Mouse (Mus musculus): ENCODE measurements around the gene Cdk11b.

GRCm38 (mm10) chr4:155596606-155597005 lies 28.0 kb upstream of the Cdk11b start:
- TF ChIP-seq CTCF (IDR thresholded peaks at IDR 0.05; ENCODE audit: low read depth, low read length) (no peak), TAL1 (conservative IDR thresholded peaks at IDR 0.05; ENCODE audit: low read depth, low read length) (peak; percentile 84), GATA1 (IDR thresholded peaks at IDR 0.05; ENCODE audit: borderline replicate concordance, low read length) (no peak), POLR2AphosphoS5 (IDR thresholded peaks at IDR 0.05; ENCODE audit: insufficient replicate concordance, low read depth, low read length) (no peak)

Data from G1E (cell line).